ENCODE assay signal across 21 mouse cellular contexts in the genomic region with DNA sequence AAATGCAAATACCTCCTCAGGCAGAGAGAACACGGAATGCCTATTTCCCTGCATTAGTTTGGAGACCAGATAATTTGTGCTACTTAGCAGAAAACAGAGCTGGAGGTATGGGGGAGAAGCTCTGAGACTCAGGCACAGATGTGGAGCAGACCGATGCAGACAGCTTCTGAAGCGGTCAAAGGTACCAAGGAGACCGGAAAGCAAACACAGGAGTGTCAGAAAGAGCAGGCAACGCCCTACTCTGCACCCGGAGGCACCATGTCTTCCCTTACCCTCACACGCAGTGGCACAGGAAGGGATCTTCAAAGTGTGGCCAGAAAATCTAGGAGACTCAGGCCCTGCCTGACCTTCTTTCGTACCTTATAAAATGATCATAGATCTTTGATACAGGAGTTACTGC.
A peak's percentile ranks its signal among the peaks of the same experiment; 100 is the strongest.
DNase-seq lines count a peak whose midpoint lies in the region; ATAC-seq and TF ChIP-seq lines count a peak whose summit lies in the region.
"Had no signal": no experiment of that assay in that cellular context is flagged by ENCODE, and none has a peak within 500 bp of the region (broad histone marks: within the 10 kb centered on the region; RNA-seq: fewer than 3 reads in every experiment).

No protein-coding gene starts in this region.

- DNase-seq in ES-E14 (ENCODE audit: low read depth, low spot score), result no peak
- DNase-seq in right cerebral cortex, adult 18-20 months, result no peak
- no peak for DNase-seq in ovary, postnatal 36 days (ENCODE audit: low spot score)
- no peak for DNase-seq in cerebellum, adult 11-12 months
- no peak for DNase-seq in right cerebral cortex, postnatal 4 days
- DNase-seq: adrenal gland, postnatal 10 days; cerebellum, adult 11 months; cerebellum, adult 9-10 months; cerebellum, postnatal 25 days; forebrain, postnatal 0 days; gastrocnemius, adult 2 months; gastrocnemius, postnatal 36 days; heart, adult 11 months; heart, postnatal 36 days had no signal

- H3K9ac ChIP-seq in ES-Bruce4 (ENCODE audit: low read depth, poor library complexity, severe bottlenecking) (peak overlapping the region; percentile 34), ES-E14 (ENCODE audit: insufficient read depth, low read depth, low read length, poor library complexity, severe bottlenecking) (peak overlapping the region; percentile 23; the same call in 1 of the 2 replicates)
- H3K9ac ChIP-seq in intestine, embryonic 16.5 days (ENCODE audit: low read depth, low read length), result no peak overlapping the region
- H3K9ac ChIP-seq in stomach, embryonic 16.5 days (ENCODE audit: low read length), result peak overlapping the region; percentile 14; the same call in 1 of the 2 replicates
- H3K9ac ChIP-seq: forebrain, embryonic 13.5 days; forebrain, postnatal 0 days; heart, embryonic 13.5 days; hindbrain, embryonic 15.5 days had no signal

- H3K27ac ChIP-seq in ES-Bruce4 (ENCODE audit: insufficient read depth, low read length) (peak overlapping the region; percentile 95), ES-E14 (ENCODE audit: insufficient read depth, low read depth, low read length, poor library complexity, severe bottlenecking) (peak overlapping the region; percentile 76; the same call in 1 of the 2 replicates)
- H3K27ac ChIP-seq in intestine, embryonic 16.5 days (ENCODE audit: low read length), result no peak overlapping the region
- no peak overlapping the region for H3K27ac ChIP-seq in stomach, embryonic 16.5 days (ENCODE audit: low read length)
- H3K27ac ChIP-seq: embryonic facial prominence, embryonic 10.5 days; forebrain, embryonic 13.5 days; gastrocnemius, adult 2 months; heart, embryonic 13.5 days; hindbrain, embryonic 15.5 days had no signal

- H3K4me1 ChIP-seq in ES-Bruce4 (ENCODE audit: control insufficient read depth, insufficient read depth, low read length), result peaks cover 17% of the 10 kb centered on the region
- peaks cover 16 to 33% of the 10 kb centered on the region in 2 experiments for H3K4me1 ChIP-seq in ES-E14 (ENCODE audit: control insufficient read depth in 2 of 2, insufficient read depth in 2 of 2, low read length in 2 of 2, poor library complexity in 1 of 2)
- peaks cover 8% of the 10 kb centered on the region for H3K4me1 ChIP-seq in intestine, embryonic 16.5 days (ENCODE audit: control insufficient read depth, insufficient read depth, low read length)
- H3K4me1 ChIP-seq in stomach, embryonic 16.5 days (ENCODE audit: control insufficient read depth, insufficient read depth, low read length), result 0 out of 2 replicates have a peak, but pooled peaks cover 3% of the 10 kb centered on the region

- no peaks in the 10 kb centered on the region for H3K27me3 ChIP-seq in ES-Bruce4 (ENCODE audit: control insufficient read depth, insufficient read depth, low read length, poor library complexity, severe bottlenecking)
- no peaks in the 10 kb centered on the region for H3K27me3 ChIP-seq in intestine, embryonic 16.5 days (replicated peaks; ENCODE audit: control insufficient read depth, insufficient read depth, low read length)
- H3K27me3 ChIP-seq in stomach, embryonic 16.5 days (ENCODE audit: control insufficient read depth, insufficient read depth, low read length), result no peaks in the 10 kb centered on the region
- H3K27me3 ChIP-seq: hindbrain, embryonic 15.5 days had no signal

- in situ Hi-C loops in ES-E14 (cut with MboI; ENCODE audit: low sequenced_read_pairs in 2 of 2, unreplicated experiment in 2 of 2), result no loop called here

- TF ChIP-seq POLR2A in ES-Bruce4 (IDR thresholded peaks at IDR 0.05; ENCODE audit: insufficient read depth, low read length), result no peak

- peaks cover 6% of the 10 kb centered on the region; the same call in 1 of the 2 replicates for H3K9me3 ChIP-seq in ES-Bruce4 (replicated peaks; ENCODE audit: control insufficient read depth, insufficient read depth, low read length, poor library complexity, severe bottlenecking)
- no peaks in the 10 kb centered on the region for H3K9me3 ChIP-seq in ES-E14 (ENCODE audit: control insufficient read depth, insufficient read depth, low read depth, low read length)
- H3K9me3 ChIP-seq in intestine, embryonic 16.5 days (ENCODE audit: control insufficient read depth, low read length), result no peaks in the 10 kb centered on the region
- H3K9me3 ChIP-seq in stomach, embryonic 16.5 days (replicated peaks; ENCODE audit: control insufficient read depth, low read length), result no peaks in the 10 kb centered on the region
- H3K9me3 ChIP-seq: embryonic facial prominence, embryonic 10.5 days; forebrain, embryonic 13.5 days; heart, embryonic 13.5 days; hindbrain, embryonic 15.5 days had no signal

- peak; percentile 77 for ATAC-seq in intestine, embryonic 16.5 days
- no peak for ATAC-seq in stomach, embryonic 16.5 days (ENCODE audit: insufficient read depth, low FRiP score)
- ATAC-seq: forebrain, embryonic 13.5 days; forebrain, postnatal 0 days had no signal

- peak; percentile 83 for TF ChIP-seq EP300 in ES-Bruce4 (IDR thresholded peaks at IDR 0.05; ENCODE audit: insufficient read depth, low read depth, low read length)

- no peaks in the 10 kb centered on the region for H3K36me3 ChIP-seq in ES-Bruce4 (ENCODE audit: control insufficient read depth, insufficient read depth, low read length, poor library complexity, severe bottlenecking)
- H3K36me3 ChIP-seq in ES-E14 (ENCODE audit: control insufficient read depth, insufficient read depth, low read length, poor library complexity, severe bottlenecking), result no peaks in the 10 kb centered on the region
- H3K36me3 ChIP-seq in intestine, embryonic 16.5 days (ENCODE audit: control insufficient read depth, insufficient read depth, low read length), result no peaks in the 10 kb centered on the region
- no peaks in the 10 kb centered on the region for H3K36me3 ChIP-seq in stomach, embryonic 16.5 days (ENCODE audit: control insufficient read depth, insufficient read depth, low read length)
- H3K36me3 ChIP-seq: embryonic facial prominence, embryonic 10.5 days; heart, embryonic 13.5 days; hindbrain, embryonic 15.5 days had no signal

- no peak overlapping the region for H3K4me2 ChIP-seq in intestine, embryonic 16.5 days (ENCODE audit: low read depth, low read length)
- H3K4me2 ChIP-seq in stomach, embryonic 16.5 days (ENCODE audit: low read depth, low read length), result no peak overlapping the region
- H3K4me2 ChIP-seq: forebrain, embryonic 13.5 days; heart, embryonic 13.5 days; hindbrain, embryonic 15.5 days had no signal

- H3K4me3 ChIP-seq in ES-Bruce4 (ENCODE audit: low read depth, low read length), result no peak overlapping the region
- no peak overlapping the region for H3K4me3 ChIP-seq in ES-E14 (ENCODE audit: insufficient read depth in 1 of 2, low read depth in 1 of 2, low read length in 2 of 2, poor library complexity in 1 of 2, severe bottlenecking in 1 of 2)
- H3K4me3 ChIP-seq in intestine, embryonic 16.5 days (ENCODE audit: low read length), result no peak overlapping the region
- no peak overlapping the region for H3K4me3 ChIP-seq in stomach, embryonic 16.5 days (replicated peaks; ENCODE audit: low read length)
- H3K4me3 ChIP-seq: embryonic facial prominence, embryonic 10.5 days; forebrain, embryonic 13.5 days; gastrocnemius, adult 2 months; heart, embryonic 13.5 days; hindbrain, embryonic 15.5 days had no signal

- WGBS in intestine, embryonic 16.5 days, result 49% methylated on average over 8 of the region's 8 CpGs
- WGBS in stomach, embryonic 16.5 days, result 55% methylated on average over 8 of the region's 8 CpGs

- no peak for TF ChIP-seq CTCF in ES-Bruce4 (IDR thresholded peaks at IDR 0.05; ENCODE audit: low read depth, low read length)

TF ChIP-seq in ES-E14, 5 proteins besides CTCF, POLR2A, EP300 and RAD21:
- no peak for TF ChIP-seq ZC3H11A (IDR thresholded peaks at IDR 0.05; ENCODE audit: borderline replicate concordance, low read depth, low read length)
- TF ChIP-seq ZNF384 (IDR thresholded peaks at IDR 0.05; ENCODE audit: low read depth, low read length), result no peak
- no peak for TF ChIP-seq CHD2 (IDR thresholded peaks at IDR 0.05; ENCODE audit: low read depth, low read length)
- no peak for TF ChIP-seq HCFC1 (IDR thresholded peaks at IDR 0.05; ENCODE audit: borderline replicate concordance, insufficient read depth, low read length)
- no peak for TF ChIP-seq MAFK (IDR thresholded peaks at IDR 0.05; ENCODE audit: insufficient read depth, low read depth, low read length)

Comparison
In these comparisons a context has a peak if more than half of its experiments do, and no peak if none do; other contexts are left out.
1. H3K27ac ChIP-seq: peak in ES-Bruce4 (single experiment) and ES-E14 (single experiment); none in intestine, embryonic 16.5 days (single experiment) and stomach, embryonic 16.5 days (single experiment).